Mouse (Mus musculus) cortical plate, adult 2 months (tissue): Measurements from ENCODE around the gene Zfp639.

Source experiments
- CTCF ChIP-seq: fragments of 200-500 bp; IDR thresholded peaks from 2 replicates; pipeline ENCODE4 v1.5.1; 2011; ENCODE audit warnings: mild to moderate bottlenecking, control low read depth, low read length; ENCODE audit not compliant: insufficient read depth; ENCODE audit errors: extremely low read depth
- POLR2A ChIP-seq: fragments of 200-500 bp; IDR thresholded peaks from 2 replicates; pipeline ENCODE4 v1.6.1; 2011; ENCODE audit warnings: mild to moderate bottlenecking, low read length, control low read depth; ENCODE audit not compliant: insufficient read depth; ENCODE audit errors: extremely low read depth

DNA sequence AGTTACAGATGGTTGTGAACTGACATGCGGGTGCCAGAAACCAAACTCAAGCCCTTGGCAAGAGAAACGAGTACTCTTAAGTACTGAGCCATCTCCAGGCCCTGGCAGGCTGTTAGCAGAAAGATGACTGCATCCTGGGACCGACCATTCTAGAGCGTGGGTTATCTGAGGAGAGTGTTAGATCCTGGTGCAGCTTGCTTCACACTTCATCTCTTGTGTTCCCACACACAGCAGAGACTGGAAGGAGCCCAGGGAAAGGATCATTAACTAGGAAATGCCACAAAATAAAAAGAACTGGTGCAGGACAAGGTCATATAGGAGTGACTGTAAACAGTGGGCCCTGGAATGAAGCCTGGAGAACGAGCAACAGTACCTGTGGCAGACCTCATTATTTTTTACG is 39.0 kb upstream of the Zfp639 start:
- TF ChIP-seq CTCF = no peak
- TF ChIP-seq POLR2A = no peak
